Mouse (Mus musculus): ENCODE measurements at regions not wholly inside any gene's neighbourhood (a gene's known extent, or its start where the extent isn't known, plus 50 kb on each side); places are given as distances from the start of the nearest gene placed in this dataset.

DNA sequence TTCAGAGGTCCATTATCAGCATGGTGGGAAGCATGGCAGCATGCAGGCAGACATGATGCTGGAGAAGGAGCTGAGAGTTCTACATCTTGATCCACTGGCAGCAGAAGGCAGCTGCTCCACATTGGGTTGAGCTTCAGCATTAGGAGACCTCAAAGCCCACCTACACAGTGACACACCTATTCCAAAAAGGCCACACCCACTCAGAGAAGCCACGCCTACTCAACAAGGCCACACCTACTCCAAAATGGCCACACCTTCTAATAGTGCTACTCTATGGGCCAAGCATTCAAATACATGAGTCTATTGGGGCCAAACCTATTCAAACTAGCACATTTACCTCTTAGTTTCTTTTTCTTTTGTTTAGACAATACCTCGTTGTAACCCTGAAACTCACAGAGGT is 50.4 kb upstream of the Sox13 start:
- DNase-seq (ENCODE audit: low spot score in 2 of 2): no peak

All from cerebellum, postnatal 4 days (tissue).